Mouse (Mus musculus) heart, adult 9 months (tissue): Measurements from ENCODE around the gene Fam234a.
A peak's percentile ranks its signal among the peaks of the same experiment; 100 is the strongest.
"Not testable (repeated sequence)": the region's sequence is repeated elsewhere in the genome, so short reads cannot be mapped to it uniquely, and the experiment has no call there.

ENCODE experiments used
- DNase-seq, 2 experiments: peaks; one replicate each; pipeline ENCODE4 v3.0.0; 2022; ENCODE audit warnings: low spot score in 2 of 2

The Fam234a gene

DNA sequence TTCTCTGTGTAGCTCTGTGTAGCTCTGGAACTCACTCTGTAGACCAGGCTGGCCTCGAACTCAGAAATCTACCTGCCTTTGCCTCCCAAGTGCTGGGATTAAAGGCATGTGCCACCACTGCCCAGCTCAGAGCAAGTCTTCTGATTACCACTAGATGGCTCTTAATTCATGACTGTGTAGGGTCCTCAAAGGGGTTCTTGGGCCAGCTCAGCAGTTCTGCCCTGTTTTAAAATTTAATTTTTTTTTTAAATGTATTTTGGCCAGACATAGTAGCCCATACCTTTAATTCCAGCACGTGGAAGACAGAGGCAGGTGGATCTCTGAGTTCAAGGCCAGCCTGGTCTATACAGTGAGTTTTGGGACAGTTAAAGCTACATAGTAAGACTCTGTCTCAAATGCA lies 68.8 kb downstream of the Fam234a start:
- not testable (repeated sequence) for DNase-seq

DNA sequence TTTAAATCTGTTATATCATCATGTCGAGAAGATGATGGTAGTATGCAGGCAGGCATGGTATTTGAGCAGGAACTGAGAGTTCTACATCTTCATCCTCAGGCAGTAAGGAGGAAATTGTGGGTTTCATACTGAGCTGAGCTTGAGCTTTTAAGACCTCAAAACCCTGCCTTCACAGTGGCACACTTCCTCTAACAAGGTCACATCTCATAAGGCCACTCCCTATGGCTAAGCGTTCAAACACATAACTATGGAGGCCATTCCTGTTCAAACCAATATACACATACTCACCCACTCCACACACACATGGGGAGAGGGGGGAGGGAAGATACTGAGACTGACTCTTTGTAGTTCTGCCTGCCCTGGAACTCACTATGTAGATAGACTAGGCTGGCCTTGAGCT lies 76.0 kb downstream of the Fam234a start:
- DNase-seq = peak; percentile 18 to 57

DNA sequence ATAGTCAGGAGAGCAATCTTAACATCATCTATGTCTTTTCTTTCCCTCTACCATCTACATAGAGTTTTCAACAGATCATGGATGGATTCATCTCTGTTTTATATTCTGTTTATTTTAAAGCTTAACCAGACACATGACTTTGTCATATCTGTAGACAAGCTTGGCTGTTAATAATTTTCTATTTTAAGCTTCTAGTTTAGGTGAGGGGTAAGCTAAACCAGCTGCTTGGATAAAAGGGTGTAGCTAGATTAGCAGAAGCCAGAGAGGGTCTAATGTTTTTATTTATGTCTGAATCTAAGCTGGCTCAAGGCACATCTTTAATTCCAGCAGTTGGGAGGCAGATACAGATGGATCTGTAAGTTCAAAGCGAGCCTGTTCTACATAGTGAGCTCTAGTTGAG lies 81.3 kb downstream of the Fam234a start:
- DNase-seq = no peak
